In the genomic region with DNA sequence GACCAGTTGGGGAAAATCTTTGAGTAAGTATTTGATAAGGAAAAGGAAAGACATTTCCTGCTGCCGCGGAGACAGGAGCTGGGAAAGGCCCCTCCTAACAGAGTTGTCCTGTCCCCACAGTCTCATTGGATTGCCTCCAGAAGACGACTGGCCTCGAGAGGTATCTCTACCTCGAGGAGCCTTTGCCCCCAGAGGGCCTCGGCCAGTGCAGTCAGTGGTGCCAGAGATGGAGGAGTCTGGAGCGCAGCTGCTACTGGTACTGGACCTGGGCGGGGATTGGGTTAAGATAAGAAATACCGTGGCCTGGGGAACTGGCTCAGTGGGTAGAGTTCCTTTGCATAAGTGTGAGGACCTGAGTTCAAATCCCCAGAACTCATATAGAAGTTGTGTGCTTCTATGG, we compare ENCODE assay signal across 19 mouse cellular contexts. TPM values are rescaled to one million over a fixed set of nuclear protein-coding genes. Genes with fewer than 3 reads are reported as not detected.
DNase-seq lines count a peak whose midpoint lies in the region; ATAC-seq and TF ChIP-seq lines count a peak whose summit lies in the region.
"Had no signal": no experiment of that assay in that cellular context is flagged by ENCODE, and none has a peak within 500 bp of the region (broad histone marks: within the 10 kb centered on the region; RNA-seq: fewer than 3 reads in every experiment).

No protein-coding gene starts in this region.

- H3K36me3 ChIP-seq in hindbrain, embryonic 12.5 days = peaks cover 37% of the 10 kb centered on the region
- H3K36me3 ChIP-seq in hindbrain, postnatal 0 days (ENCODE audit: insufficient read depth, low read length) = peaks cover 36% of the 10 kb centered on the region
- peaks cover 40% of the 10 kb centered on the region for H3K36me3 ChIP-seq in neural tube, embryonic 12.5 days

- no peak overlapping the region for H3K27ac ChIP-seq in hindbrain, embryonic 12.5 days
- no peak overlapping the region for H3K27ac ChIP-seq in hindbrain, postnatal 0 days
- H3K27ac ChIP-seq in neural tube, embryonic 12.5 days = no peak overlapping the region
- H3K27ac ChIP-seq: embryonic facial prominence, embryonic 15.5 days; limb, embryonic 15.5 days had no signal

- no peak overlapping the region for H3K4me3 ChIP-seq in hindbrain, embryonic 12.5 days
- no peak overlapping the region for H3K4me3 ChIP-seq in hindbrain, postnatal 0 days (ENCODE audit: low read length)
- no peak overlapping the region for H3K4me3 ChIP-seq in neural tube, embryonic 12.5 days

- no peak for ATAC-seq in hindbrain, embryonic 12.5 days (ENCODE audit: low FRiP score)
- ATAC-seq in hindbrain, postnatal 0 days = no peak
- ATAC-seq in neural tube, embryonic 12.5 days (ENCODE audit: low FRiP score, low read depth) = no peak
- ATAC-seq: hindbrain, embryonic 16.5 days had no signal

- whole genome bisulfite sequencing in hindbrain, embryonic 12.5 days = 91% methylated on average over 9 of the region's 9 CpGs
- 85% methylated on average over 9 of the region's 9 CpGs for WGBS in hindbrain, postnatal 0 days
- 93% methylated on average over 9 of the region's 9 CpGs for WGBS in neural tube, embryonic 12.5 days

- no peak for TF ChIP-seq CTCF in hindbrain, postnatal 0 days (IDR thresholded peaks at IDR 0.05; ENCODE audit: low read depth)

- H3K4me2 ChIP-seq in hindbrain, embryonic 12.5 days (replicated peaks) = no peak overlapping the region
- H3K4me2 ChIP-seq in hindbrain, postnatal 0 days (ENCODE audit: low read depth, low read length) = no peak overlapping the region
- H3K4me2 ChIP-seq in neural tube, embryonic 12.5 days (replicated peaks) = peak overlapping the region; percentile 18; the same call in 1 of the 2 replicates
- H3K4me2 ChIP-seq: embryonic facial prominence, embryonic 15.5 days; limb, embryonic 15.5 days had no signal

- H3K27me3 ChIP-seq in hindbrain, embryonic 12.5 days = no peaks in the 10 kb centered on the region
- no peaks in the 10 kb centered on the region for H3K27me3 ChIP-seq in hindbrain, postnatal 0 days (ENCODE audit: insufficient read depth, low read length)
- no peaks in the 10 kb centered on the region for H3K27me3 ChIP-seq in neural tube, embryonic 12.5 days (replicated peaks)
- H3K27me3 ChIP-seq: embryonic facial prominence, embryonic 15.5 days had no signal

- H3K9ac ChIP-seq in hindbrain, embryonic 12.5 days = peak overlapping the region; percentile 18; the same call in 1 of the 2 replicates
- H3K9ac ChIP-seq in hindbrain, postnatal 0 days (replicated peaks; ENCODE audit: low read length) = no peak overlapping the region
- no peak overlapping the region for H3K9ac ChIP-seq in neural tube, embryonic 12.5 days
- H3K9ac ChIP-seq: embryonic facial prominence, embryonic 15.5 days; limb, embryonic 15.5 days had no signal

- peaks cover 51% of the 10 kb centered on the region for H3K4me1 ChIP-seq in hindbrain, embryonic 12.5 days
- H3K4me1 ChIP-seq in hindbrain, postnatal 0 days (ENCODE audit: insufficient read depth, low read length) = peaks cover 21% of the 10 kb centered on the region; the same call in 1 of the 2 replicates
- peaks cover 41% of the 10 kb centered on the region for H3K4me1 ChIP-seq in neural tube, embryonic 12.5 days

- peak; percentile 59 for DNase-seq in cerebellum, adult 9-11 months
- no peak for DNase-seq in cerebellum, adult 11 months
- DNase-seq in hindbrain, postnatal 0 days (ENCODE audit: low spot score) = no peak
- no peak for DNase-seq in neural tube, embryonic 10.5 days (ENCODE audit: extremely low spot score, low spot score)
- DNase-seq in frontal cortex, postnatal 10 days (ENCODE audit: low spot score in 2 of 2) = no peak
- DNase-seq in right cerebral cortex, postnatal 25 days = no peak
- DNase-seq: adrenal gland, postnatal 14 days; cerebellum, adult 8-10 months; gastrocnemius, postnatal 36 days; kidney, postnatal 4 days; layer of hippocampus, postnatal 36 days; retina, postnatal 1 day; thymus, postnatal 4 days had no signal

- no peaks in the 10 kb centered on the region for H3K9me3 ChIP-seq in hindbrain, embryonic 12.5 days (replicated peaks)
- no peaks in the 10 kb centered on the region for H3K9me3 ChIP-seq in hindbrain, postnatal 0 days (ENCODE audit: low read length)
- no peaks in the 10 kb centered on the region for H3K9me3 ChIP-seq in neural tube, embryonic 12.5 days
- H3K9me3 ChIP-seq: embryonic facial prominence, embryonic 15.5 days; limb, embryonic 15.5 days had no signal

RNA-seq across cellular contexts. Expression of a gene that starts 2.6 kb away (rescaled TPM):
- polyA plus RNA-seq in hindbrain, embryonic 12.5 days (2016; fragmentation: Nextera tagmentation; extraction: Ambion mirVana) = 1,725 and 1,814 TPM in 2 replicates
- 483 and 524 TPM in 2 replicates for total RNA-seq in hindbrain, postnatal 0 days (2014; rRNA removed)
- 519 and 563 TPM in 2 replicates for polyA plus RNA-seq in hindbrain, postnatal 0 days (2015; fragmentation: Nextera tagmentation; extraction: Ambion mirVana)
- 1,857 and 1,896 TPM in 2 replicates for polyA plus RNA-seq in neural tube, embryonic 12.5 days (2016; fragmentation: Nextera tagmentation; extraction: Ambion mirVana)

RNA-seq across cellular contexts. Expression of a gene that starts 4.1 kb away (rescaled TPM):
- polyA plus RNA-seq in hindbrain, embryonic 12.5 days (2016; fragmentation: Nextera tagmentation; extraction: Ambion mirVana) = 141 and 148 TPM in 2 replicates
- total RNA-seq in hindbrain, postnatal 0 days (2014; rRNA removed) = 113 and 129 TPM in 2 replicates
- 105 and 107 TPM in 2 replicates for polyA plus RNA-seq in hindbrain, postnatal 0 days (2015; fragmentation: Nextera tagmentation; extraction: Ambion mirVana)
- polyA plus RNA-seq in neural tube, embryonic 12.5 days (2016; fragmentation: Nextera tagmentation; extraction: Ambion mirVana) = 137 and 147 TPM in 2 replicates

RNA-seq across cellular contexts. Expression of a gene that starts 6.0 kb away (rescaled TPM):
- 5.4 and 6.1 TPM in 2 replicates for polyA plus RNA-seq in hindbrain, embryonic 12.5 days (2016; fragmentation: Nextera tagmentation; extraction: Ambion mirVana)
- total RNA-seq in hindbrain, postnatal 0 days (2014; rRNA removed) = 78.3 and 80.1 TPM in 2 replicates
- 6.7 and 7.0 TPM in 2 replicates for polyA plus RNA-seq in hindbrain, postnatal 0 days (2015; fragmentation: Nextera tagmentation; extraction: Ambion mirVana)
- polyA plus RNA-seq in neural tube, embryonic 12.5 days (2016; fragmentation: Nextera tagmentation; extraction: Ambion mirVana) = 6.1 TPM in 2 replicates

RNA-seq across cellular contexts. Expression of a gene that starts 9.1 kb away (rescaled TPM):
- polyA plus RNA-seq in hindbrain, embryonic 12.5 days (2016; fragmentation: Nextera tagmentation; extraction: Ambion mirVana) = 1.7 and 2.0 TPM in 2 replicates
- total RNA-seq in hindbrain, postnatal 0 days (2014; rRNA removed) = 229 and 238 TPM in 2 replicates
- 4.1 and 4.9 TPM in 2 replicates for polyA plus RNA-seq in hindbrain, postnatal 0 days (2015; fragmentation: Nextera tagmentation; extraction: Ambion mirVana)
- 1.1 and 1.3 TPM in 2 replicates for polyA plus RNA-seq in neural tube, embryonic 12.5 days (2016; fragmentation: Nextera tagmentation; extraction: Ambion mirVana)

RNA-seq across cellular contexts. Expression of a gene that starts 17.9 kb away (rescaled TPM):
- 0.25 TPM in 1 of 2 replicates, not detected in the other for polyA plus RNA-seq in hindbrain, embryonic 12.5 days (2016; fragmentation: Nextera tagmentation; extraction: Ambion mirVana)
- 0.26 and 0.58 TPM in 2 replicates for total RNA-seq in hindbrain, postnatal 0 days (2014; rRNA removed)
- polyA plus RNA-seq in hindbrain, postnatal 0 days (2015; fragmentation: Nextera tagmentation; extraction: Ambion mirVana) = not detected in 2 replicates
- polyA plus RNA-seq in neural tube, embryonic 12.5 days (2016; fragmentation: Nextera tagmentation; extraction: Ambion mirVana) = 0.13 and 0.25 TPM in 2 replicates
- total RNA-seq: neutrophil, adult 5-6 weeks had no signal
